Mouse (Mus musculus) limb, embryonic 13.5 days (tissue): ENCODE results near the gene Odaph. TPM values are rescaled to one million over a fixed set of nuclear protein-coding genes. Genes with fewer than 3 reads are reported as not detected.
A peak's percentile ranks its signal among the peaks of the same experiment; 100 is the strongest.

Experiments used
- ATAC-seq: fragments of 200-750 bp; cut with Nextera tagmentation; 2 replicates; pipeline ENCODE4 v1.8.0; 2017; ENCODE audit warnings: low read depth, moderate number of reproducible peaks, moderate TSS enrichment; ENCODE audit not compliant: low FRiP score
- H3K27ac ChIP-seq: fragments of 300-500 bp; sonication (generic); 2 replicates; pipeline ENCODE4 v1.5.1; 2015; ENCODE audit warnings: inconsistent platforms, mild to moderate bottlenecking, moderate library complexity
- H3K27me3 ChIP-seq: fragments of 300-500 bp; sonication (generic); 2 replicates; pipeline ENCODE4 v1.6.1; 2015; ENCODE audit warnings: mild to moderate bottlenecking, inconsistent platforms
- H3K36me3 ChIP-seq: fragments of 300-500 bp; sonication (generic); 2 replicates; pipeline ENCODE4 v1.6.1; 2015; ENCODE audit warnings: inconsistent platforms, mild to moderate bottlenecking, moderate library complexity
- H3K4me1 ChIP-seq: fragments of 300-500 bp; sonication (generic); 2 replicates; pipeline ENCODE4 v1.6.1; 2015; ENCODE audit warnings: inconsistent platforms
- H3K4me2 ChIP-seq: fragments of 300-500 bp; sonication (generic); replicated peaks from 2 replicates; pipeline ENCODE4 v1.6.1; 2015; ENCODE audit warnings: inconsistent platforms, mild to moderate bottlenecking, moderate library complexity
- H3K4me3 ChIP-seq: fragments of 300-500 bp; sonication (generic); 2 replicates; pipeline ENCODE4 v1.5.1; 2015; ENCODE audit warnings: moderate library complexity, mild to moderate bottlenecking, inconsistent platforms
- H3K9ac ChIP-seq: fragments of 300-500 bp; sonication (generic); 2 replicates; pipeline ENCODE4 v1.6.1; 2015; ENCODE audit warnings: mild to moderate bottlenecking, inconsistent platforms
- H3K9me3 ChIP-seq: fragments of 300-500 bp; sonication (generic); 2 replicates; pipeline ENCODE4 v1.6.1; 2016; ENCODE audit warnings: inconsistent platforms
- WGBS: fragments of 180-500 bp; shearing (Covaris S2); methylation state at CpG from one replicate; pipeline ENCODE4 v1.1.7; 2015; 5-methylcytosine and 5-hydroxymethylcytosine counted together
- polyA plus RNA-seq: library from polyadenylated mRNA; unstranded; fragments of >200 nt; fragmentation: Nextera tagmentation; extraction: Ambion mirVana; gene quantifications from 2 replicates; pipeline ENCODE4 v1.2.1, GENCODE M21; 2015

The Odaph gene
- polyA plus RNA-seq, 1 experiment from 2014 or later, result not detected

GRCm38 (mm10) chr5:91994546-91994945, 7.3 kb downstream of the Odaph start:
- H3K27ac ChIP-seq, result no peak overlapping the region
- no peak overlapping the region for H3K4me2 ChIP-seq
- no peak for ATAC-seq
- no peaks in the 10 kb centered on the region for H3K4me1 ChIP-seq
- H3K36me3 ChIP-seq, result no peaks in the 10 kb centered on the region
- no peaks in the 10 kb centered on the region for H3K27me3 ChIP-seq
- H3K4me3 ChIP-seq, result no peak overlapping the region
- H3K9ac ChIP-seq, result no peak overlapping the region
- peaks cover 9% of the 10 kb centered on the region for H3K9me3 ChIP-seq
- 64% methylated on average over 13 of the region's 13 CpGs for WGBS

DNA sequence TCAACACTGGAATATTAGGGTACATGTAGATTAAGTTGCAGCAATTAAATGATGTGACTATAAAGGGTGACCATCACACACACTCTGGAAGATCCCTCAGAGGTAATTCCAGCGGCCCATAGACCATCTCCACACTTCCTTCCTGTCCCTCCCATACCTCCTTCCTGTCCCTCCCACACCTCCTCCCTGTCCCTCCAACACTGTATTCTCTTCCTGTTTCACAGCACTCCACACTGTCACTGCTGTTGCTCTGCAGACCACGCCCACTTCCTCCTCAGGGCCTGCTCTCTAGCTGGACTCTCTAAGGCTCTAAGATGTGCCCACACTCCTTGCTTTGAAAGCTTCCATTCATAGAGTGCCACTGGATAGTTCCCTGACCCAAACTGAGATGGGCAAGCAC, 13.5 kb downstream of the Odaph start:
- ATAC-seq, result no peak
- Histone ChIP-seq H3K9me3 (peaks cover 9% of the 10 kb centered on the region), H3K36me3 (no peaks in the 10 kb centered on the region), H3K4me3 (no peak overlapping the region), H3K27me3 (no peaks in the 10 kb centered on the region), H3K27ac (no peak overlapping the region), H3K9ac (no peak overlapping the region), H3K4me2 (no peak overlapping the region), H3K4me1 (no peaks in the 10 kb centered on the region)
- 68% methylated on average over 2 of the region's 2 CpGs for WGBS

DNA sequence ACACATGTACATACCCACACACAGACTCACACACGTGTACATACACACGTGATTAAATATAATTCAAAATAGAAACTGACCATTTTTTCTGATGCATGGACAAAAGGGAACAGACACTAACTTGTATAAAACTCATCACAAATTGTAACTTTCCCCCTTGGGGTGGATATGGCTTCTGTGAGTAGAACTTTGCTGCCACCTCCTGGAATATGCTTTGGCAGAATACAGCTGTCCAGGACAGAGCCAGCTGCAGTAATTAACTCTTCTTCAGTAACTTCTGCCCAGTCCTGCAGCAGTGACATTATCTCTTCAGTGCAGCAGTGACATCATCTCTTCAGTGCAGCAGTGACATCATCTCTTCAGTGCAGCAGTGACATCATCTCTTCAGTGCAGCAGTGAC, 15.7 kb downstream of the Odaph start:
- 65% methylated on average over 2 of the region's 2 CpGs for WGBS
- no peaks in the 10 kb centered on the region for H3K36me3 ChIP-seq
- no peak overlapping the region for H3K4me2 ChIP-seq
- no peaks in the 10 kb centered on the region for H3K27me3 ChIP-seq
- ATAC-seq, result no peak
- H3K4me1 ChIP-seq, result no peaks in the 10 kb centered on the region
- no peak overlapping the region for H3K4me3 ChIP-seq
- no peak overlapping the region for H3K9ac ChIP-seq
- H3K9me3 ChIP-seq, result peaks cover 9% of the 10 kb centered on the region
- no peak overlapping the region for H3K27ac ChIP-seq

GRCm38 (mm10) chr5:92009827-92010226, 22.6 kb downstream of the Odaph start:
- no peak overlapping the region for H3K4me2 ChIP-seq
- H3K36me3 ChIP-seq, result no peaks in the 10 kb centered on the region
- no peaks in the 10 kb centered on the region for H3K27me3 ChIP-seq
- no peak for ATAC-seq
- no peaks in the 10 kb centered on the region for H3K4me1 ChIP-seq
- no peak overlapping the region for H3K27ac ChIP-seq
- no peak overlapping the region for H3K9ac ChIP-seq
- H3K9me3 ChIP-seq, result no peaks in the 10 kb centered on the region
- no peak overlapping the region for H3K4me3 ChIP-seq
- whole genome bisulfite sequencing, result 18% methylated on average over 2 of the region's 2 CpGs

DNA sequence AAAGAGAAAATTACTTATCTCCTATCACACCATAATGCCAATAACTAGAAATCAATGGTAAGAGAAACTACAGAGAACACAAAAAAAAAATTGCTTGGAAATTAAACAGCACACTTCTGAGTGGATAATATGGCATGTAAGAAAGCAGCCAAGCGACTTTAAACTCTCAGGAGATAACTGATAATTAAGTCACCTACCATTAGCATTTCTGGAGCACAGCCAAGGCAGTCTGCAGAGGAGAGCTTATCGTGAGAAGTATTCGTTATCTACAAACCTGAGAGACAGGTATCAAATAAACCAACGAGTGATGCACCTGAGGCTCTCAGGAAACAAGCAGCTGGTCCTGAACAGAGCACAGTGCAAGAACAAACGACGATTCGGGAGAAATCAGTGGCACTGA, 24.5 kb downstream of the Odaph start:
- no peak overlapping the region for H3K4me2 ChIP-seq
- no peak overlapping the region for H3K9ac ChIP-seq
- H3K4me3 ChIP-seq, result no peak overlapping the region
- 71% methylated on average over 7 of the region's 7 CpGs for WGBS
- no peaks in the 10 kb centered on the region for H3K4me1 ChIP-seq
- H3K36me3 ChIP-seq, result no peaks in the 10 kb centered on the region
- no peaks in the 10 kb centered on the region for H3K9me3 ChIP-seq
- no peak overlapping the region for H3K27ac ChIP-seq
- no peaks in the 10 kb centered on the region for H3K27me3 ChIP-seq
- ATAC-seq, result no peak

- Histone ChIP-seq H3K27me3 (no peaks in the 10 kb centered on the region), H3K27ac (no peak overlapping the region), H3K36me3 (no peaks in the 10 kb centered on the region), H3K4me1 (no peaks in the 10 kb centered on the region), H3K4me3 (no peak overlapping the region), H3K9ac (no peak overlapping the region), H3K9me3 (no peaks in the 10 kb centered on the region), H3K4me2 (no peak overlapping the region)
- 63% methylated on average over 2 of the region's 2 CpGs for WGBS
- no peak for ATAC-seq
Measured at GRCm38 (mm10) chr5:92019960-92020359, 32.7 kb downstream of the Odaph start.

GRCm38 (mm10) chr5:92042377-92043348, 55.4 kb downstream of the Odaph start:
- peaks cover 3% of the 10 kb centered on the region; the same call in 1 of the 2 replicates for H3K4me1 ChIP-seq
- H3K27me3 ChIP-seq, result peaks cover 30% of the 10 kb centered on the region
- H3K4me2 ChIP-seq, result peak overlapping the region; percentile 95
- no peaks in the 10 kb centered on the region for H3K36me3 ChIP-seq
- H3K9ac ChIP-seq, result peak overlapping the region; percentile 66
- ATAC-seq, result peak; percentile 98
- H3K9me3 ChIP-seq, result no peaks in the 10 kb centered on the region
- peak overlapping the region; percentile 76 for H3K4me3 ChIP-seq
- WGBS, result under 1% methylated on average over 68 of the region's 68 CpGs
- H3K27ac ChIP-seq, result no peak overlapping the region

DNA sequence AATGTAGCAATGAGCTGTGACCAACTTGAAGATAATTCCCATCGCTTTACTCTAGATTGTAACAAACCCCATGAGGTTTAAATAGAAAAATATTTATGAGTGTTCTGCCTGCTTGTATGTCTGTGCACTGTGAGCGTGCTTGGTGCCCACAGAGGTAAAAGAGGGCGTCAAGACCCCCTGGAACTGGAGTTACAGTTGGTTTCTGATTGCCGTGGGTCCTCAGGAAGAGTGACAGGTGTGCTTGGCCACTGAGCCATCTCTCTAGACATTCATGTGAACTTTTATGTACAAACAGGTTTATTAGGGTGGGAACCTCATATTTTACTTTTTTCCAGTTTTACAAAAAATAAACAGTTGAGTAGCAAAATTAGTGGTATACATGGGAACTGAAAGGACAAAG, 56.5 kb downstream of the Odaph start, which contains the start of gene Cdkl2:
TSS of gene Cdkl2 (minus strand) at position 101 of the 400 bp plus-strand sequence.
- peak within 1 kb of the TSS; percentile 95 for H3K4me2 ChIP-seq
- peaks cover 30% of the 10 kb centered on the region for H3K27me3 ChIP-seq
- H3K9ac ChIP-seq, result peak within 1 kb of the TSS; percentile 66
- H3K4me3 ChIP-seq, result peak within 1 kb of the TSS; percentile 76
- H3K27ac ChIP-seq, result no peak within 1 kb of the TSS
- WGBS, result 72% methylated on average over 4 of the region's 4 CpGs
- H3K36me3 ChIP-seq, result no peaks in the 10 kb centered on the region
- no peaks in the 10 kb centered on the region for H3K9me3 ChIP-seq
- H3K4me1 ChIP-seq, result peaks cover 3% of the 10 kb centered on the region; the same call in 1 of the 2 replicates
- no peak for ATAC-seq

Other genes starting within 250 kb of the Odaph start
- gene Rchy1, start 24.4 kb upstream of the Odaph start, polyA plus RNA-seq, result 81.9 and 83.6 TPM in 2 replicates
- gene Cdkl2, start 56.4 kb downstream of the Odaph start, polyA plus RNA-seq, result 0.57 and 0.84 TPM in 2 replicates
- 201 and 209 TPM in 2 replicates for gene G3bp2, start 96.2 kb downstream of the Odaph start, polyA plus RNA-seq
- gene Uso1, start 150.5 kb downstream of the Odaph start, polyA plus RNA-seq, result 50.1 and 53.2 TPM in 2 replicates
- 0.39 TPM in 1 of 2 replicates, not detected in the other for gene U90926, start 227.9 kb downstream of the Odaph start, polyA plus RNA-seq